Mouse (Mus musculus) MEL (cell line): ENCODE results near the gene Copz1.

ENCODE experiments used
- CTCF ChIP-seq, 3 experiments: IDR thresholded peaks in 2 of 3; conservative IDR thresholded peaks in 1 of 3; 2 replicates each; pipeline ENCODE4 v1.5.1; 2011 to 2012; ENCODE audit warnings: low read length in 3 of 3, low read depth in 2 of 3, mild to moderate bottlenecking in 2 of 3, improper control_type of control experiment in 1 of 3, inconsistent platforms in 1 of 3, mixed read lengths in 1 of 3, moderate library complexity in 1 of 3; ENCODE audit not compliant: control insufficient read depth in 1 of 3, insufficient read depth in 1 of 3, poor library complexity in 1 of 3, severe bottlenecking in 1 of 3
- JUND ChIP-seq: IDR thresholded peaks from 2 replicates; pipeline ENCODE4 v1.6.1; 2011; ENCODE audit warnings: low read depth, mild to moderate bottlenecking, improper control_type of control experiment, low read length
- MAX ChIP-seq: IDR thresholded peaks from 2 replicates; pipeline ENCODE4 v1.6.1; 2011; ENCODE audit warnings: low read length, improper control_type of control experiment
- NELFE ChIP-seq: IDR thresholded peaks from 2 replicates; pipeline ENCODE4 v1.6.1; 2011; ENCODE audit warnings: low read depth, low read length, improper control_type of control experiment
- UBTF ChIP-seq: IDR thresholded peaks from 2 replicates; pipeline ENCODE4 v1.6.1; 2012; ENCODE audit warnings: low read depth, mild to moderate bottlenecking, inconsistent platforms, low read length, improper control_type of control experiment, moderate library complexity, borderline replicate concordance; ENCODE audit not compliant: insufficient read depth

- TF ChIP-seq CTCF (IDR thresholded peaks at IDR 0.05 in 2 of 3, conservative IDR thresholded peaks at IDR 0.05 in 1 of 3; ENCODE audit: control insufficient read depth in 1 of 3, insufficient read depth in 1 of 3, low read depth in 2 of 3, low read length in 3 of 3, poor library complexity in 1 of 3, severe bottlenecking in 1 of 3) (no peak), UBTF (no peak), NELFE (no peak), JUND (no peak), MAX (no peak)
These were observed 64.6 kb downstream of the Copz1 start for GRCm38 (mm10) chr15:103336996-103337667.
